Mouse (Mus musculus): ENCODE measurements around the gene Retsat. TPM values are rescaled to one million over a fixed set of nuclear protein-coding genes. Genes with fewer than 3 reads are reported as not detected.

The Retsat gene
- 16.5 and 17.1 TPM in 2 replicates for polyA plus RNA-seq (2012; rRNA removed)

DNA sequence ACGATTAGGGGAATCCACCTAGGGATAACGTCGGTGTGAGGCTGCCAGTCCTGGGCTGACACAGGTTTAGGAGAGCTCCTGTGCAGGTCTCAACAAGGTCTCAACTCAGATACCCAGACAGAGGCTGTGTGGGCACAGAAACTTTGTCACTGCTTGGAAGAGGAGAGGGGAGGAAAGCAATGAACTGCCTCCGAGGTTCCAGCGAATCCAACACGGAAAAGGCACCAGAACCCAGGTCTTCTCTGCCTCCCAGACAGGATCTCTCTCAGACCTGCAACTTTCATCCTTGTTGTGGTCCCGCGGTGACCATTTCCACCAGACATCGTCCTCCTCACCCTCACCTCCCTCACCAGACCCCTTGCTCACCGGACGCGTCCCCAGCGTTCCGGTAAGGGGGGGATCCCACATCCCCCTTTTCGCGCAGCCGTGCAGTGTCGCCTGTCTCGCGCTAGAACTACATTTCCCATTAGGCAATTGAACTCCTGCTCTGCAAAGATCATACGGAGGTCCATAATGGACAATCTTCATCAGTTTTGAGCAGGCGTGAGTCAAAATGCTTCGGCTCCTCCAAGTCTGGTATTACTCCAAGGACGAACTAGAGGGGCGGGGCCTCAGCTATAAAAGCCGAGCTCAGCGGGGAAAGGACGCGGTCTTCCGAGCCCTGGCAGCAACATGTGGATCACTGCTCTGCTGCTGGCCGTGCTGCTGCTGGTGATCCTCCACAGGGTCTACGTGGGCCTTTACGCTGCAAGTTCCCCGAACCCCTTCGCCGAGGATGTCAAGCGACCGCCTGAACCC, at the start of gene Retsat, which contains the start of gene Elmod3:
Retsat (plus strand) TSS at position 520 of the 798 bp plus-strand sequence.
Elmod3 (minus strand) TSS at position 458 of the 798 bp plus-strand sequence.
- H3K4me1 ChIP-seq (replicated peaks; ENCODE audit: control insufficient read depth, insufficient read depth, low read length): peaks cover 13% of the 10 kb centered on the region
- no peaks in the 10 kb centered on the region for H3K36me3 ChIP-seq (ENCODE audit: control insufficient read depth, insufficient read depth, low read length)
- H3K27ac ChIP-seq (ENCODE audit: control insufficient read depth, insufficient read depth, low read length): no peak within 1 kb of the TSS
- DNase-seq: peak; percentile 85
- H3K27me3 ChIP-seq (ENCODE audit: control insufficient read depth, insufficient read depth, low read length): no peaks in the 10 kb centered on the region
- H3K4me3 ChIP-seq (ENCODE audit: control insufficient read depth, insufficient read depth, low read length): peak within 1 kb of the TSS; percentile 89
- 1% methylated on average over 38 of the region's 38 CpGs for WGBS
- TF ChIP-seq POLR2A (IDR thresholded peaks at IDR 0.05; ENCODE audit: control insufficient read depth, extremely low read depth, insufficient read depth, low read length, poor library complexity) (peak; percentile 61), CTCF (IDR thresholded peaks at IDR 0.05; ENCODE audit: borderline replicate concordance, control insufficient read depth, extremely low read depth, insufficient read depth, low read length, poor library complexity) (no peak)

DNA sequence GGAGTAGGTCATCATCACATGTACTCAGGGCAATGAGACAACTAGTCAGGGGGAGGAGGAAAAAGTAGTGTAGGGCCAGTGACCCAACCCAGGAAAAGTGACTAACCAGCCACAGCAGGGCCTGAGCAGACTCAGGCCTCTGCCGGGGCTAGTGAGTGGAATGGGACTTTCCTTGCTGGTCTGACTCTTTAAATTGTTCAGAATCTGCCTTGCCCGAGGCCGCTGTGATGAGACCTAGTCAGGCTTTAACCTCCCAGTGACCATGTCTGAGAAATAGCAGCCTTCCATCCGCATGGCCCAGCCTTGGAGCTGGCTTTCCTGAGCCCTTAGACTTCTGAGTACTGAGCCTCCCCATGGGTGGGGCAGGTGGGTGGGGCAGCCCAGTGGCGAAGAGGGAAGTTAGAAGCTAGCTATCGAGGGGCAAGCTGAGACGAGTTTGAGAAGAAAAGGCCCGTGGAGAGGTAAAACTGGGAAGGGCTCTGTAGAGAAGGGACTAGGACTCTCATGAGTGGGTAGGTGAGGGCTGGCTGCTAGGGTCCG, 49.2 kb upstream of the Retsat start:
- Histone ChIP-seq H3K36me3 (ENCODE audit: control insufficient read depth, insufficient read depth, low read length) (no peaks in the 10 kb centered on the region), H3K27ac (ENCODE audit: control insufficient read depth, insufficient read depth, low read length) (peak overlapping the region; percentile 42; the same call in 1 of the 2 replicates), H3K27me3 (ENCODE audit: control insufficient read depth, insufficient read depth, low read length) (no peaks in the 10 kb centered on the region), H3K4me1 (replicated peaks; ENCODE audit: control insufficient read depth, insufficient read depth, low read length) (peaks cover 39% of the 10 kb centered on the region), H3K4me3 (ENCODE audit: control insufficient read depth, insufficient read depth, low read length) (no peak overlapping the region)
- TF ChIP-seq POLR2A (IDR thresholded peaks at IDR 0.05; ENCODE audit: control insufficient read depth, extremely low read depth, insufficient read depth, low read length, poor library complexity): no peak
- no peak for TF ChIP-seq CTCF (IDR thresholded peaks at IDR 0.05; ENCODE audit: borderline replicate concordance, control insufficient read depth, extremely low read depth, insufficient read depth, low read length, poor library complexity)
- WGBS: 39% methylated on average over 9 of the region's 9 CpGs
- no peak for DNase-seq

DNA sequence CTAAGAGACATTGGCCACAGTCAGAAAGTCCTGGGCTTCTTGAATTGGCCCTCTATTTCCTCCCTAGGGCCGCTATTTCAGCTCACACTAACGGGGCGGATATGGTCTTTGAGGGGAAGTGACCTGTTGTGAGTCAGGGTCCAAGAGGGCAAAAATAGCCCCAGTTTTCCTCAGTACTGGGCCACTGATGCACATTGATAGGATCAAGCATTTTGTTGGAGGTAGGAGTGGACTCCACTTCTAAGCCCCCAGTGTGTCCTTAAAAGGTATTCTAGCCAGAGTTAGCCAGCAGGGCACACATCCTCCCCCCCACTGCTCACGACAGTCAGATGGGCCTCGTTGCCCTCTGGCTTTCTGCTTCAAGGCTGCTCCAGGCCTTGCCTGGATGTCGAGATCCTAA, 48.2 kb upstream of the Retsat start:
- 69% methylated on average over 6 of the region's 6 CpGs for WGBS
- Histone ChIP-seq H3K36me3 (ENCODE audit: control insufficient read depth, insufficient read depth, low read length) (no peaks in the 10 kb centered on the region), H3K27me3 (ENCODE audit: control insufficient read depth, insufficient read depth, low read length) (no peaks in the 10 kb centered on the region), H3K4me3 (ENCODE audit: control insufficient read depth, insufficient read depth, low read length) (no peak overlapping the region), H3K27ac (ENCODE audit: control insufficient read depth, insufficient read depth, low read length) (no peak overlapping the region), H3K4me1 (replicated peaks; ENCODE audit: control insufficient read depth, insufficient read depth, low read length) (peaks cover 34% of the 10 kb centered on the region)
- no peak for DNase-seq
- TF ChIP-seq CTCF (IDR thresholded peaks at IDR 0.05; ENCODE audit: borderline replicate concordance, control insufficient read depth, extremely low read depth, insufficient read depth, low read length, poor library complexity) (no peak), POLR2A (IDR thresholded peaks at IDR 0.05; ENCODE audit: control insufficient read depth, extremely low read depth, insufficient read depth, low read length, poor library complexity) (no peak)

DNA sequence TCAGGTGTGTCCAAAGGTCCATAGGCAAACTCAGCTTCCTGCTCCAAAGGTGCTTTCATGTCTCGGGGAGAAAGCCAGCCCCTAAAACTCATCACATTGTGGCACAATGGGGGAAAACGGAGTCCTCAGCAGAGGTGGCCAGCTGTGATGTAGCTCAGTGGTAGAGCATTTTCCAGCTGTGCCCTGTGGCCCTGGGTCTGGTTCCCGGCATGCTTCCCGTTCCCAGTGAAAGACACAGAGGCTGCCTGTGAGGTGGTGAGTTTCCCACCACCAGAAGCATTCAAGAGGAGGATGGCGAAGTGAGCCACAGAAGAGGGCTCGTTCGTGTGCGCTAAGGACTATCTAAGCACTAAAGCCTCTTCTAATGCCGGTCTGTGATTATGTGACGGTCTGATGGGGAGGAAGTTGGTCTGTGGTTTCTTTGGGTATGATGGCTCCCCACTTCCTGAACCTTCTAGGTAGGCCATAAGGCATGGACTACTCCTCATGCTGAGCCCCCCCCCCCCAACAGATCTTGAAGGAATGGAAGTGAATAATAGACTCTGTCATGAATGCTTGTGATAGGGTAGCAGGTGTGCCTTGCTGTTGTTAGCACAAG, 47.7 kb upstream of the Retsat start:
- TF ChIP-seq CTCF (IDR thresholded peaks at IDR 0.05; ENCODE audit: borderline replicate concordance, control insufficient read depth, extremely low read depth, insufficient read depth, low read length, poor library complexity) (no peak), POLR2A (IDR thresholded peaks at IDR 0.05; ENCODE audit: control insufficient read depth, extremely low read depth, insufficient read depth, low read length, poor library complexity) (no peak)
- DNase-seq: no peak
- H3K27ac ChIP-seq (ENCODE audit: control insufficient read depth, insufficient read depth, low read length): no peak overlapping the region
- WGBS: 9% methylated on average over 10 of the region's 10 CpGs
- peaks cover 30% of the 10 kb centered on the region for H3K4me1 ChIP-seq (replicated peaks; ENCODE audit: control insufficient read depth, insufficient read depth, low read length)
- no peaks in the 10 kb centered on the region for H3K36me3 ChIP-seq (ENCODE audit: control insufficient read depth, insufficient read depth, low read length)
- no peak overlapping the region for H3K4me3 ChIP-seq (ENCODE audit: control insufficient read depth, insufficient read depth, low read length)
- no peaks in the 10 kb centered on the region for H3K27me3 ChIP-seq (ENCODE audit: control insufficient read depth, insufficient read depth, low read length)

DNA sequence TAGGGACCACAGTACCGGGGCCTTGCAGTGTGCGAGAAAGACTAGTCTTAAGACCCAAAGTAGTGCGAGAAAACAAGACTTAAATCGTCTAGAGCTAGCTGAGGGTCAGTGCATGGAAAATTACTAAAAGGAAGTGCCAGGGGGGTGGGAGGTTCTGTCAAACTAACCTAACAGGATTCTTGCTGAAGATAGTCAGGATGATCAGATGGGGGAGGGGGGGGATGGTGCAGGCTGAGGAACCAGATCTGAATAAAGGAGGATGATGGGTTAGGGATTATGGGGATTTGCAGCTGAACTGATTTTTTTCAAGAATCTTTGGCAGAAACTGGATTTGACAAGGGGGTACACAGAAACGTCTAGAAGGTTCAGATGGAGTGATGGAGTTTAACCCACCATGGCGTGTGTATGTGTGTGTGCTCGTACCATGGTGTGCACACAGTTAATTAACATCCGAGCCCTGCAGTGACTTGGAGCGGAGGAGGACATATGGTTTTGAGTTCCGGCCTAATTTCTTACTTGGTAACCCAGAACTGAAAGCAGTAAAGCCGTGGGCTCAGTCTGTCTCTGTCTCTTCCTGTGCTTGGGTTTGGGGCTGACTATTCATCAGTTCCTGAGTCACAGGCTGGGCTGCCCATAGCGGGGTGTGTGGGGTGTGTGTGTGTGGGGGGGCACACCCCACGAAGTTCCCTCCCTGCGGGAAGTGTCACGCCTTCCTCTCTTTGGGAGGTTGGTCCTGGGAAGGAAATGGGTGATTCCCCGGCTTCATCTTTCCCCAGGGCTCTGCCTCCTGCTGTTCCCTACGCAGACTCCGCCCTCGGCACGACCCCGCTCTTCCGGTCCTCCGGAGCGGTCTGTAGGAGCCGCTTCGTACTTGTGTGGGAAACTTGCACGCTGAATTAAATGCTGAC, 45.9 kb upstream of the Retsat start:
- no peaks in the 10 kb centered on the region for H3K27me3 ChIP-seq (ENCODE audit: control insufficient read depth, insufficient read depth, low read length)
- H3K4me1 ChIP-seq (replicated peaks; ENCODE audit: control insufficient read depth, insufficient read depth, low read length): peaks cover 30% of the 10 kb centered on the region
- peak; percentile 63 for DNase-seq
- WGBS: 11% methylated on average over 27 of the region's 27 CpGs
- no peaks in the 10 kb centered on the region for H3K36me3 ChIP-seq (ENCODE audit: control insufficient read depth, insufficient read depth, low read length)
- peak overlapping the region; percentile 71 for H3K4me3 ChIP-seq (ENCODE audit: control insufficient read depth, insufficient read depth, low read length)
- H3K27ac ChIP-seq (ENCODE audit: control insufficient read depth, insufficient read depth, low read length): peak overlapping the region; percentile 52
- peak; percentile 48; the same call in 1 of the 2 replicates for TF ChIP-seq POLR2A (IDR thresholded peaks at IDR 0.05; ENCODE audit: control insufficient read depth, extremely low read depth, insufficient read depth, low read length, poor library complexity)
- no peak for TF ChIP-seq CTCF (IDR thresholded peaks at IDR 0.05; ENCODE audit: borderline replicate concordance, control insufficient read depth, extremely low read depth, insufficient read depth, low read length, poor library complexity)

DNA sequence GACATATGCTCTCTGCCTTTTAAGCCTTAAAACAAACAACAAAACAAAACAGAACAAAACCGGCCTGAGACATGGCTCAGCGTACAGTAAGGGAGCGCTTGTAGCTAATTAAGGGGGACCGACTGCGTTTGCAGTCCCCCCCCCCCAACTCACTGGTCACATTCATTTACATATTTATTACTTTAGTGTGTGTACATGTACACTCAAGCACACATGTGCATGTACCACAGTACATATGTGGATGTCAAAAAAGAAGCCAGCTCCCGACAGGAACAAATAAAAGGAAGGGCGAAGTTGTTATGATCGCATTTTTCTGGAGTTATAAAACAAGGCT, 45.2 kb upstream of the Retsat start:
- Histone ChIP-seq H3K27ac (ENCODE audit: control insufficient read depth, insufficient read depth, low read length) (peak overlapping the region; percentile 52), H3K4me1 (replicated peaks; ENCODE audit: control insufficient read depth, insufficient read depth, low read length) (peaks cover 31% of the 10 kb centered on the region), H3K36me3 (ENCODE audit: control insufficient read depth, insufficient read depth, low read length) (no peaks in the 10 kb centered on the region), H3K4me3 (ENCODE audit: control insufficient read depth, insufficient read depth, low read length) (peak overlapping the region; percentile 71), H3K27me3 (ENCODE audit: control insufficient read depth, insufficient read depth, low read length) (no peaks in the 10 kb centered on the region)
- TF ChIP-seq CTCF (IDR thresholded peaks at IDR 0.05; ENCODE audit: borderline replicate concordance, control insufficient read depth, extremely low read depth, insufficient read depth, low read length, poor library complexity) (no peak), POLR2A (IDR thresholded peaks at IDR 0.05; ENCODE audit: control insufficient read depth, extremely low read depth, insufficient read depth, low read length, poor library complexity) (no peak)
- whole genome bisulfite sequencing: 26% methylated on average over 8 of the region's 8 CpGs
- no peak for DNase-seq

All from thymus, adult 2 months (tissue).